Mouse (Mus musculus): Measurements from ENCODE around the gene Uvrag.

DNA sequence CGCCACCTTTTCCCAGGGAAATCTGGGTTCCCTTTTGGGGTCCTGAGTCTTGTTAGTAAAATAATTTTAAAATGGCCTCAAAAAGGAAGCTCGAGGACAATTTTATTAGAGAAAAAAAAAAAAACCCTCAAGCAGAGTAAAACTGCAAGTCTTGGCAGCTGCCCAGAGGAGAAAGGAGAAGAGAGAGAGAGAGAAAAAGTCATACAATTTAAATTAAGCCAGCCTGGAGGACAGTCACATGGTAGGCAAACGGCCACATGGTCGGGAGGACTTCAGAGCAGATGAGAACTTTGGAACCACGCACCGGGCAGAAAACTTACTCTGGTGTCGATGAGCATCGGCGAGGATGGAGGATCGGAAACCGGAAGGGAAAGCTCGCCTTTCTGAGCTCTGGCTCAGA, 269.1 kb downstream of the Uvrag start:
- TF ChIP-seq CTCF (IDR thresholded peaks at IDR 0.05; ENCODE audit: low read depth, low read length) (no peak), POLR2A (IDR thresholded peaks at IDR 0.05; ENCODE audit: extremely low read depth, insufficient read depth, low read length) (no peak)
